Mouse (Mus musculus) olfactory bulb, adult 2 months (tissue): ENCODE measurements at regions not wholly inside any gene's neighbourhood (a gene's known extent, or its start where the extent isn't known, plus 50 kb on each side); places are given as distances from the start of the nearest gene placed in this dataset.

Source experiments
- CTCF ChIP-seq: fragments of 200-500 bp; IDR thresholded peaks from 2 replicates; pipeline ENCODE4 v1.5.1; 2012; ENCODE audit warnings: low read depth, mild to moderate bottlenecking, low read length, moderate library complexity; ENCODE audit not compliant: insufficient read depth
- POLR2A ChIP-seq: fragments of 200-500 bp; IDR thresholded peaks from 2 replicates; pipeline ENCODE4 v1.6.1; 2012; ENCODE audit warnings: mild to moderate bottlenecking, low read depth, low read length, moderate library complexity; ENCODE audit not compliant: insufficient read depth

DNA sequence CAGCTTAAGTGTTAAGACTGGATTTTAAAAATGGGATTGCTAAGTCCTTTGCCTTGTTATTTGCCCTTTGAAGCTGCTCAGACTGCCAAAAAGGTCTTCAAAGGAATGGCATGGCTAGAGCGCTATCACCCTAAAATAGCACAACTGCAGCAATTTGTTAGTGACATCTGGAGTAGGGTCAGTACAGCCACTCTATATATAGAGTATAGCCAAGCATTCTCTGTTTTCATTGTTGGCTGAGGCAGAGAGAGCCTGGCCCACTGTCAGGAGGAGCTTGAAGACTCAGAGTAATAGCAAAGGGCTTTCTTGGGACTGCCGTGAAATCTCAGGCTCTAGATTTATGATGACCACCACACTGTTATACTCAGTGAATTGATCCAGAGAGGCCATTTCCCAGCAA lies 90.6 kb upstream of the Usp47 start:
- TF ChIP-seq CTCF = no peak
- TF ChIP-seq POLR2A = no peak
